Mouse (Mus musculus): ENCODE results near the gene Pxn. TPM values are rescaled to one million over a fixed set of nuclear protein-coding genes. Genes with fewer than 3 reads are reported as not detected.

Pxn gene
- polyA plus RNA-seq, 1 experiment from 2014 or later: 27.9 TPM

GRCm38 (mm10) chr5:115543509-115544253 is 37.2 kb downstream of the Pxn start:
- Histone ChIP-seq H3K4me3 (no peak overlapping the region), H3K9me3 (replicated peaks) (no peaks in the 10 kb centered on the region), H3K36me3 (peaks cover 39% of the 10 kb centered on the region), H3K4me1 (peaks cover 63% of the 10 kb centered on the region), H3K27ac (replicated peaks) (peak overlapping the region; percentile 72), H3K27me3 (ENCODE audit: low read depth, poor library complexity, severe bottlenecking) (no peaks in the 10 kb centered on the region)
- DNase-seq (ENCODE audit: low spot score): no peak
- WGBS: 73% methylated on average over 17 of the region's 17 CpGs

- H3K4me3 ChIP-seq: no peak overlapping the region
- H3K4me1 ChIP-seq: peaks cover 57% of the 10 kb centered on the region
- DNase-seq (ENCODE audit: low spot score): no peak
- peak overlapping the region; percentile 72 for H3K27ac ChIP-seq (replicated peaks)
- no peaks in the 10 kb centered on the region for H3K27me3 ChIP-seq (ENCODE audit: low read depth, poor library complexity, severe bottlenecking)
- WGBS: 61% methylated on average over 18 of the region's 18 CpGs
- H3K9me3 ChIP-seq (replicated peaks): no peaks in the 10 kb centered on the region
- peaks cover 47% of the 10 kb centered on the region for H3K36me3 ChIP-seq
Observed at GRCm38 (mm10) chr5:115544655-115545185, 38.2 kb downstream of the Pxn start.

- H3K4me3 ChIP-seq: no peak overlapping the region
- H3K4me1 ChIP-seq: peaks cover 59% of the 10 kb centered on the region
- H3K9me3 ChIP-seq (replicated peaks): no peaks in the 10 kb centered on the region
- no peak for DNase-seq (ENCODE audit: low spot score)
- 0 out of 2 replicates have a peak overlapping the region, but pooled peaks have one; percentile 72 for H3K27ac ChIP-seq (replicated peaks)
- WGBS: 88% methylated on average over 14 of the region's 14 CpGs
- H3K36me3 ChIP-seq: peaks cover 51% of the 10 kb centered on the region
- H3K27me3 ChIP-seq (ENCODE audit: low read depth, poor library complexity, severe bottlenecking): no peaks in the 10 kb centered on the region
Observed at GRCm38 (mm10) chr5:115545636-115546035, 39.2 kb downstream of the Pxn start.

GRCm38 (mm10) chr5:115546536-115546935 is 40.1 kb downstream of the Pxn start:
- Histone ChIP-seq H3K27me3 (ENCODE audit: low read depth, poor library complexity, severe bottlenecking) (no peaks in the 10 kb centered on the region), H3K36me3 (peaks cover 56% of the 10 kb centered on the region), H3K27ac (replicated peaks) (peak overlapping the region; percentile 81), H3K4me1 (peaks cover 68% of the 10 kb centered on the region), H3K9me3 (replicated peaks) (no peaks in the 10 kb centered on the region), H3K4me3 (0 out of 2 replicates have a peak overlapping the region, but pooled peaks have one; percentile 7)
- 75% methylated on average over 11 of the region's 11 CpGs for WGBS
- no peak for DNase-seq (ENCODE audit: low spot score)

- WGBS: 31% methylated on average over 6 of the region's 6 CpGs
- H3K9me3 ChIP-seq (replicated peaks): no peaks in the 10 kb centered on the region
- H3K4me3 ChIP-seq: 0 out of 2 replicates have a peak overlapping the region, but pooled peaks have one; percentile 7
- peak overlapping the region; percentile 81 for H3K27ac ChIP-seq (replicated peaks)
- DNase-seq (ENCODE audit: low spot score): no peak
- H3K4me1 ChIP-seq: peaks cover 69% of the 10 kb centered on the region
- peaks cover 61% of the 10 kb centered on the region for H3K36me3 ChIP-seq
- H3K27me3 ChIP-seq (ENCODE audit: low read depth, poor library complexity, severe bottlenecking): no peaks in the 10 kb centered on the region
Observed at GRCm38 (mm10) chr5:115547014-115547413, 40.5 kb downstream of the Pxn start.

- WGBS: 87% methylated on average over 7 of the region's 7 CpGs
- H3K36me3 ChIP-seq: peaks cover 65% of the 10 kb centered on the region
- H3K9me3 ChIP-seq (replicated peaks): no peaks in the 10 kb centered on the region
- peak overlapping the region; percentile 81 for H3K27ac ChIP-seq (replicated peaks)
- H3K27me3 ChIP-seq (ENCODE audit: low read depth, poor library complexity, severe bottlenecking): no peaks in the 10 kb centered on the region
- 0 out of 2 replicates have a peak overlapping the region, but pooled peaks have one; percentile 7 for H3K4me3 ChIP-seq
- DNase-seq (ENCODE audit: low spot score): no peak
- H3K4me1 ChIP-seq: peaks cover 69% of the 10 kb centered on the region
Observed at GRCm38 (mm10) chr5:115547421-115547820, 40.9 kb downstream of the Pxn start.

GRCm38 (mm10) chr5:115548501-115549285 is 42.2 kb downstream of the Pxn start:
- Histone ChIP-seq H3K9me3 (replicated peaks) (no peaks in the 10 kb centered on the region), H3K4me3 (no peak overlapping the region), H3K36me3 (peaks cover 78% of the 10 kb centered on the region), H3K27ac (replicated peaks) (peak overlapping the region; percentile 52; the same call in 1 of the 2 replicates), H3K27me3 (ENCODE audit: low read depth, poor library complexity, severe bottlenecking) (no peaks in the 10 kb centered on the region), H3K4me1 (peaks cover 56% of the 10 kb centered on the region)
- 94% methylated on average over 18 of the region's 18 CpGs for WGBS
- DNase-seq (ENCODE audit: low spot score): no peak

- H3K27me3 ChIP-seq (ENCODE audit: low read depth, poor library complexity, severe bottlenecking): no peaks in the 10 kb centered on the region
- DNase-seq (ENCODE audit: low spot score): no peak
- 78% methylated on average over 11 of the region's 11 CpGs for WGBS
- peaks cover 80% of the 10 kb centered on the region for H3K36me3 ChIP-seq
- peak overlapping the region; percentile 65 for H3K27ac ChIP-seq (replicated peaks)
- no peak overlapping the region for H3K4me3 ChIP-seq
- no peaks in the 10 kb centered on the region for H3K9me3 ChIP-seq (replicated peaks)
- peaks cover 38% of the 10 kb centered on the region for H3K4me1 ChIP-seq
Observed at GRCm38 (mm10) chr5:115550482-115551005, 44.1 kb downstream of the Pxn start.

- H3K9me3 ChIP-seq (replicated peaks): no peaks in the 10 kb centered on the region
- H3K4me1 ChIP-seq: peaks cover 32% of the 10 kb centered on the region
- WGBS: 72% methylated on average over 12 of the region's 12 CpGs
- H3K4me3 ChIP-seq: no peak overlapping the region
- H3K27ac ChIP-seq (replicated peaks): peak overlapping the region; percentile 65
- peaks cover 72% of the 10 kb centered on the region for H3K36me3 ChIP-seq
- no peak for DNase-seq (ENCODE audit: low spot score)
- H3K27me3 ChIP-seq (ENCODE audit: low read depth, poor library complexity, severe bottlenecking): no peaks in the 10 kb centered on the region
Observed at GRCm38 (mm10) chr5:115551386-115551785, 44.9 kb downstream of the Pxn start.

- no peak for DNase-seq (ENCODE audit: low spot score)
- no peak overlapping the region for H3K4me3 ChIP-seq
- no peaks in the 10 kb centered on the region for H3K9me3 ChIP-seq (replicated peaks)
- H3K27ac ChIP-seq (replicated peaks): 0 out of 2 replicates have a peak overlapping the region, but pooled peaks have one; percentile 65
- H3K4me1 ChIP-seq: peaks cover 28% of the 10 kb centered on the region
- H3K36me3 ChIP-seq: peaks cover 68% of the 10 kb centered on the region
- H3K27me3 ChIP-seq (ENCODE audit: low read depth, poor library complexity, severe bottlenecking): no peaks in the 10 kb centered on the region
- 77% methylated on average over 13 of the region's 13 CpGs for WGBS
Observed at GRCm38 (mm10) chr5:115551799-115552198, 45.3 kb downstream of the Pxn start.

- Histone ChIP-seq H3K4me3 (no peak overlapping the region), H3K27me3 (ENCODE audit: low read depth, poor library complexity, severe bottlenecking) (no peaks in the 10 kb centered on the region), H3K36me3 (peaks cover 48% of the 10 kb centered on the region), H3K9me3 (replicated peaks) (no peaks in the 10 kb centered on the region), H3K4me1 (peaks cover 15% of the 10 kb centered on the region), H3K27ac (replicated peaks) (no peak overlapping the region)
- WGBS: 86% methylated on average over 33 of the region's 33 CpGs
- DNase-seq (ENCODE audit: low spot score): no peak
Observed at GRCm38 (mm10) chr5:115553801-115554420, 47.4 kb downstream of the Pxn start.

Data from midbrain, embryonic 10.5 days (tissue).